Mouse (Mus musculus) hindbrain, embryonic 14.5 days (tissue): ENCODE measurements at regions not wholly inside any gene's neighbourhood (a gene's known extent, or its start where the extent isn't known, plus 50 kb on each side); places are given as distances from the start of the nearest gene placed in this dataset.

Experiments used
- ATAC-seq: fragments of 200-750 bp; cut with Nextera tagmentation; 2 replicates; pipeline ENCODE4 v1.8.0; 2017; ENCODE audit warnings: moderate number of reproducible peaks, mild to moderate bottlenecking, moderate TSS enrichment, moderate library complexity; ENCODE audit not compliant: low FRiP score
- DNase-seq: peaks from one replicate; pipeline ENCODE4 v3.0.0-alpha.2; 2015; ENCODE audit warnings: low spot score
- H3K27ac ChIP-seq: fragments of 300-500 bp; sonication (generic); 2 replicates; pipeline ENCODE4 v1.5.1; 2014; ENCODE audit warnings: mild to moderate bottlenecking, moderate library complexity
- H3K27me3 ChIP-seq: fragments of 300-500 bp; sonication (generic); 2 replicates; pipeline ENCODE4 v1.6.1; 2014; ENCODE audit warnings: mild to moderate bottlenecking, low read length, mixed read lengths; ENCODE audit not compliant: control insufficient read depth, insufficient read depth
- H3K36me3 ChIP-seq: fragments of 300-500 bp; sonication (generic); replicated peaks from 2 replicates; pipeline ENCODE4 v1.6.1; 2014; ENCODE audit not compliant: control insufficient read depth, insufficient read depth
- H3K4me1 ChIP-seq: fragments of 300-500 bp; sonication (generic); replicated peaks from 2 replicates; pipeline ENCODE4 v1.6.1; 2014; ENCODE audit warnings: antibody characterized with exemption, low read length, mixed read lengths; ENCODE audit not compliant: control insufficient read depth, insufficient read depth
- H3K4me2 ChIP-seq: fragments of 300-500 bp; sonication (generic); replicated peaks from 2 replicates; pipeline ENCODE4 v1.6.1; 2014; ENCODE audit warnings: mild to moderate bottlenecking, moderate library complexity
- H3K4me3 ChIP-seq: fragments of 300-500 bp; sonication (generic); replicated peaks from 2 replicates; pipeline ENCODE4 v1.5.1; 2014; ENCODE audit warnings: mild to moderate bottlenecking, low read length
- H3K9ac ChIP-seq: fragments of 300-500 bp; sonication (generic); 2 replicates; pipeline ENCODE4 v1.6.1; 2014
- H3K9me3 ChIP-seq: fragments of 300-500 bp; sonication (generic); 2 replicates; pipeline ENCODE4 v1.6.1; 2016; ENCODE audit warnings: low read length; ENCODE audit not compliant: control insufficient read depth
- WGBS: fragments of 180-500 bp; shearing (Covaris S2); extraction: QIAGEN DNeasy Blood & Tissue Kit; methylation state at CpG from one replicate; pipeline ENCODE4 v1.1.7; 2014; 5-methylcytosine and 5-hydroxymethylcytosine counted together

- 0 out of 2 replicates have a peak, but pooled peaks cover 3% of the 10 kb centered on the region for H3K27me3 ChIP-seq
- H3K27ac ChIP-seq = peak overlapping the region; percentile 20; the same call in 1 of the 2 replicates
- DNase-seq = no peak
- no peak overlapping the region for H3K4me2 ChIP-seq
- no peaks in the 10 kb centered on the region for H3K9me3 ChIP-seq
- no peak overlapping the region for H3K9ac ChIP-seq
- WGBS = 44% methylated on average over 9 of the region's 9 CpGs
- no peak for ATAC-seq
- H3K4me3 ChIP-seq = no peak overlapping the region
- peaks cover 17% of the 10 kb centered on the region for H3K4me1 ChIP-seq
- no peaks in the 10 kb centered on the region for H3K36me3 ChIP-seq
These were observed 209.8 kb downstream of the Dhx35 start for GRCm38 (mm10) chr2:159004417-159004816.

GRCm38 (mm10) chr2:159012725-159013124 lies 218.1 kb downstream of the Dhx35 start:
- 0 out of 2 replicates have a peak, but pooled peaks cover 5% of the 10 kb centered on the region for H3K4me1 ChIP-seq
- no peak for ATAC-seq
- H3K4me3 ChIP-seq = no peak overlapping the region
- no peaks in the 10 kb centered on the region for H3K27me3 ChIP-seq
- no peaks in the 10 kb centered on the region for H3K9me3 ChIP-seq
- no peak overlapping the region for H3K9ac ChIP-seq
- H3K27ac ChIP-seq = no peak overlapping the region
- H3K4me2 ChIP-seq = no peak overlapping the region
- no peaks in the 10 kb centered on the region for H3K36me3 ChIP-seq
- WGBS = 91% methylated on average over 4 of the region's 4 CpGs
- DNase-seq = no peak

GRCm38 (mm10) chr2:159014553-159014952 lies 219.9 kb downstream of the Dhx35 start:
- Histone ChIP-seq H3K4me3 (no peak overlapping the region), H3K9me3 (no peaks in the 10 kb centered on the region), H3K36me3 (no peaks in the 10 kb centered on the region), H3K4me1 (0 out of 2 replicates have a peak, but pooled peaks cover 5% of the 10 kb centered on the region), H3K9ac (no peak overlapping the region), H3K27me3 (no peaks in the 10 kb centered on the region), H3K4me2 (peak overlapping the region; percentile 21; the same call in 1 of the 2 replicates), H3K27ac (no peak overlapping the region)
- no peak for ATAC-seq
- peak; percentile 30 for DNase-seq
- WGBS = 46% methylated on average over 8 of the region's 8 CpGs

GRCm38 (mm10) chr2:159019921-159020534 lies 225.4 kb downstream of the Dhx35 start:
- H3K9me3 ChIP-seq = no peaks in the 10 kb centered on the region
- no peaks in the 10 kb centered on the region for H3K36me3 ChIP-seq
- H3K4me1 ChIP-seq = 0 out of 2 replicates have a peak, but pooled peaks cover under 1% of the 10 kb centered on the region
- H3K9ac ChIP-seq = no peak overlapping the region
- H3K27ac ChIP-seq = no peak overlapping the region
- H3K27me3 ChIP-seq = no peaks in the 10 kb centered on the region
- DNase-seq (no peak), ATAC-seq (no peak)
- H3K4me3 ChIP-seq = no peak overlapping the region
- no peak overlapping the region for H3K4me2 ChIP-seq
- WGBS = 51% methylated on average over 4 of the region's 4 CpGs

- Histone ChIP-seq H3K36me3 (no peaks in the 10 kb centered on the region), H3K27me3 (no peaks in the 10 kb centered on the region), H3K9ac (no peak overlapping the region), H3K9me3 (no peaks in the 10 kb centered on the region), H3K4me3 (no peak overlapping the region), H3K4me1 (no peaks in the 10 kb centered on the region), H3K4me2 (no peak overlapping the region), H3K27ac (no peak overlapping the region)
- ATAC-seq (no peak), DNase-seq (no peak)
- 65% methylated on average over 8 of the region's 8 CpGs for WGBS
These were observed 237.5 kb downstream of the Dhx35 start for GRCm38 (mm10) chr2:159032147-159032546.

- Histone ChIP-seq H3K36me3 (no peaks in the 10 kb centered on the region), H3K4me1 (no peaks in the 10 kb centered on the region; the same call in 1 of the 2 replicates), H3K27ac (no peak overlapping the region), H3K9ac (no peak overlapping the region), H3K4me3 (no peak overlapping the region), H3K9me3 (no peaks in the 10 kb centered on the region), H3K4me2 (no peak overlapping the region), H3K27me3 (no peaks in the 10 kb centered on the region; the same call in 1 of the 2 replicates)
- 47% methylated on average over 4 of the region's 4 CpGs for WGBS
- ATAC-seq (no peak), DNase-seq (no peak)
These were observed 245.3 kb downstream of the Dhx35 start for GRCm38 (mm10) chr2:159039916-159040315.

GRCm38 (mm10) chr2:159053534-159053933 lies 258.9 kb downstream of the Dhx35 start:
- Histone ChIP-seq H3K4me3 (no peak overlapping the region), H3K27me3 (peaks cover 30% of the 10 kb centered on the region), H3K27ac (no peak overlapping the region), H3K9ac (no peak overlapping the region), H3K4me2 (no peak overlapping the region), H3K36me3 (no peaks in the 10 kb centered on the region), H3K4me1 (0 out of 2 replicates have a peak, but pooled peaks cover 2% of the 10 kb centered on the region), H3K9me3 (no peaks in the 10 kb centered on the region)
- ATAC-seq (no peak), DNase-seq (no peak)
- WGBS = 66% methylated on average over 10 of the region's 10 CpGs

GRCm38 (mm10) chr2:159053936-159054335 lies 259.3 kb downstream of the Dhx35 start:
- 70% methylated on average over 4 of the region's 4 CpGs for WGBS
- ATAC-seq = no peak; the same call in 1 of the 2 replicates
- Histone ChIP-seq H3K27ac (no peak overlapping the region), H3K36me3 (no peaks in the 10 kb centered on the region), H3K4me2 (no peak overlapping the region), H3K9me3 (no peaks in the 10 kb centered on the region), H3K4me3 (no peak overlapping the region), H3K4me1 (0 out of 2 replicates have a peak, but pooled peaks cover 2% of the 10 kb centered on the region), H3K27me3 (peaks cover 32% of the 10 kb centered on the region), H3K9ac (no peak overlapping the region)
- DNase-seq = peak; percentile 81

- 98% methylated on average over 3 of the region's 3 CpGs for WGBS
- Histone ChIP-seq H3K9ac (no peak overlapping the region), H3K4me3 (no peak overlapping the region), H3K36me3 (no peaks in the 10 kb centered on the region), H3K9me3 (no peaks in the 10 kb centered on the region), H3K27me3 (peaks cover 34% of the 10 kb centered on the region), H3K4me1 (0 out of 2 replicates have a peak, but pooled peaks cover 2% of the 10 kb centered on the region), H3K27ac (no peak overlapping the region), H3K4me2 (no peak overlapping the region)
- no peak for DNase-seq
- no peak for ATAC-seq
These were observed 259.8 kb downstream of the Dhx35 start for GRCm38 (mm10) chr2:159054451-159054850.
